Mouse (Mus musculus) T-cell, adult 2 months (primary cell): ENCODE measurements at regions not wholly inside any gene's neighbourhood (a gene's known extent, or its start where the extent isn't known, plus 50 kb on each side); places are given as distances from the start of the nearest gene placed in this dataset.

ENCODE experiments used
- DNase-seq: peaks from one replicate; pipeline ENCODE4 v3.0.0; 2022; ENCODE audit warnings: low spot score

- no peak for DNase-seq
Measured at GRCm38 (mm10) chr10:96499274-96499673, 117.5 kb upstream of the Btg1 start.

- DNase-seq: no peak
Measured at GRCm38 (mm10) chr10:96502090-96502728, 114.6 kb upstream of the Btg1 start.

GRCm38 (mm10) chr10:96502736-96503135 lies 114.1 kb upstream of the Btg1 start:
- no peak for DNase-seq

- DNase-seq: no peak
Measured at GRCm38 (mm10) chr10:96504340-96504739, 112.5 kb upstream of the Btg1 start.

GRCm38 (mm10) chr10:96515164-96515922 lies 101.5 kb upstream of the Btg1 start:
- no peak for DNase-seq

- no peak for DNase-seq
Measured at GRCm38 (mm10) chr10:96515923-96516258, 100.9 kb upstream of the Btg1 start.

GRCm38 (mm10) chr10:96519411-96519810 lies 97.4 kb upstream of the Btg1 start:
- DNase-seq: peak; percentile 12

GRCm38 (mm10) chr10:96520995-96521760 lies 95.6 kb upstream of the Btg1 start:
- no peak for DNase-seq

- DNase-seq: no peak
Measured at GRCm38 (mm10) chr10:96523967-96524801, 92.6 kb upstream of the Btg1 start.

GRCm38 (mm10) chr10:96527864-96528263 lies 88.9 kb upstream of the Btg1 start:
- no peak for DNase-seq

GRCm38 (mm10) chr10:96534547-96535124 lies 82.2 kb upstream of the Btg1 start:
- no peak for DNase-seq

GRCm38 (mm10) chr10:96535461-96535860 lies 81.3 kb upstream of the Btg1 start:
- peak; percentile 61 for DNase-seq

GRCm38 (mm10) chr10:96540828-96541227 lies 76.0 kb upstream of the Btg1 start:
- DNase-seq: no peak

GRCm38 (mm10) chr10:96545312-96545711 lies 71.5 kb upstream of the Btg1 start:
- DNase-seq: no peak

- no peak for DNase-seq
Measured at GRCm38 (mm10) chr10:96545761-96546388, 70.9 kb upstream of the Btg1 start.

GRCm38 (mm10) chr10:96549651-96550050 lies 67.2 kb upstream of the Btg1 start:
- DNase-seq: no peak

- DNase-seq: no peak
Measured at GRCm38 (mm10) chr10:96550266-96550665, 66.5 kb upstream of the Btg1 start.

- no peak for DNase-seq
Measured at GRCm38 (mm10) chr10:96557336-96557735, 59.5 kb upstream of the Btg1 start.

- no peak for DNase-seq
Measured at GRCm38 (mm10) chr10:96565343-96565742, 51.5 kb upstream of the Btg1 start.
